ENCODE assay signal across 32 mouse cellular contexts in genomic region chr2:91066455-91066854, GRCm38 (mm10). TPM values are rescaled to one million over a fixed set of nuclear protein-coding genes. Genes with fewer than 3 reads are reported as not detected.
DNase-seq lines count a peak whose midpoint lies in the region; ATAC-seq and TF ChIP-seq lines count a peak whose summit lies in the region.
"Had no signal": no experiment of that assay in that cellular context is flagged by ENCODE, and none has a peak within 500 bp of the region (broad histone marks: within the 10 kb centered on the region; RNA-seq: fewer than 3 reads in every experiment).

No protein-coding gene starts in this region.

- H3K27me3 ChIP-seq in cerebellum, adult 2 months (ENCODE audit: control insufficient read depth, insufficient read depth, low read length): no peaks in the 10 kb centered on the region
- H3K27me3 ChIP-seq in heart, embryonic 12.5 days (replicated peaks): no peaks in the 10 kb centered on the region
- no peaks in the 10 kb centered on the region for H3K27me3 ChIP-seq in heart, embryonic 16.5 days (ENCODE audit: control insufficient read depth, insufficient read depth, low read length)
- H3K27me3 ChIP-seq in kidney, embryonic 16.5 days (ENCODE audit: insufficient read depth, low read length): no peaks in the 10 kb centered on the region
- H3K27me3 ChIP-seq: CH12.LX; embryonic facial prominence, embryonic 15.5 days; forebrain, embryonic 13.5 days; hindbrain, embryonic 15.5 days; limb, embryonic 15.5 days; liver, embryonic 13.5 days; neural tube, embryonic 15.5 days had no signal

- TF ChIP-seq CTCF in cerebellum, adult 2 months (IDR thresholded peaks at IDR 0.05; ENCODE audit: borderline replicate concordance, insufficient read depth, low read depth, low read length): no peak

- DNase-seq in cerebellum, adult 2 months: peak; percentile 49 to 61
- DNase-seq in cerebellum, adult 18-20 months: no peak
- DNase-seq in heart, adult 11 months: peak; percentile 93
- DNase-seq in heart, adult 8-10 months (ENCODE audit: low spot score): no peak
- DNase-seq in heart, postnatal 10 days: peak; percentile 77 to 78
- DNase-seq: adrenal gland, postnatal 10 days; gastrocnemius, postnatal 10 days; kidney, adult 11 months; kidney, postnatal 25 days; liver, embryonic 13.5 days; lung, adult 18-20 months; lung, postnatal 4 days; midbrain, embryonic 14.5 days; retina, postnatal 1 day; right cerebral cortex, postnatal 14 days had no signal

- H3K4me2 ChIP-seq in heart, embryonic 12.5 days: no peak overlapping the region
- no peak overlapping the region for H3K4me2 ChIP-seq in heart, embryonic 16.5 days (ENCODE audit: low read depth, low read length)
- H3K4me2 ChIP-seq in kidney, embryonic 16.5 days (replicated peaks; ENCODE audit: low read depth, low read length): no peak overlapping the region
- H3K4me2 ChIP-seq: embryonic facial prominence, embryonic 15.5 days; forebrain, embryonic 13.5 days; hindbrain, embryonic 15.5 days; limb, embryonic 15.5 days; liver, embryonic 13.5 days; neural tube, embryonic 15.5 days had no signal

- no peak overlapping the region for H3K4me3 ChIP-seq in cerebellum, adult 2 months (replicated peaks; ENCODE audit: insufficient read depth, low read depth, low read length)
- no peak overlapping the region for H3K4me3 ChIP-seq in heart, embryonic 12.5 days
- H3K4me3 ChIP-seq in heart, embryonic 16.5 days (ENCODE audit: low read length): no peak overlapping the region
- H3K4me3 ChIP-seq in kidney, embryonic 16.5 days (ENCODE audit: low read length): no peak overlapping the region
- H3K4me3 ChIP-seq: embryonic facial prominence, embryonic 10.5 days; embryonic facial prominence, embryonic 15.5 days; forebrain, embryonic 13.5 days; hindbrain, embryonic 10.5 days; hindbrain, embryonic 15.5 days; limb, embryonic 10.5 days; limb, embryonic 15.5 days; liver, embryonic 13.5 days; neural tube, embryonic 15.5 days had no signal

- H3K4me1 ChIP-seq in cerebellum, adult 2 months (ENCODE audit: control insufficient read depth, insufficient read depth, low read length): peaks cover 20% of the 10 kb centered on the region
- H3K4me1 ChIP-seq in heart, embryonic 12.5 days (replicated peaks): peaks cover 40% of the 10 kb centered on the region
- peaks cover 43% of the 10 kb centered on the region for H3K4me1 ChIP-seq in heart, embryonic 16.5 days (ENCODE audit: control insufficient read depth, insufficient read depth, low read length)
- H3K4me1 ChIP-seq in kidney, embryonic 16.5 days (ENCODE audit: insufficient read depth, low read length): peaks cover 24% of the 10 kb centered on the region

- ATAC-seq in heart, embryonic 12.5 days (ENCODE audit: insufficient number of reproducible peaks, low FRiP score): no peak
- ATAC-seq in heart, embryonic 16.5 days (replicated peaks; ENCODE audit: extremely low read depth, insufficient read depth, low FRiP score): peak; percentile 19; the same call in 1 of the 2 replicates
- no peak for ATAC-seq in kidney, embryonic 16.5 days (ENCODE audit: low FRiP score, low TSS enrichment)
- ATAC-seq: forebrain, embryonic 13.5 days; inflammation-experienced regulatory T-cells, adult 6 months; lung, postnatal 0 days had no signal

- H3K9me3 ChIP-seq in heart, embryonic 12.5 days (replicated peaks): no peaks in the 10 kb centered on the region
- no peaks in the 10 kb centered on the region for H3K9me3 ChIP-seq in heart, embryonic 16.5 days (replicated peaks; ENCODE audit: control insufficient read depth, low read length)
- H3K9me3 ChIP-seq in kidney, embryonic 16.5 days (ENCODE audit: low read length): no peaks in the 10 kb centered on the region
- H3K9me3 ChIP-seq: embryonic facial prominence, embryonic 10.5 days; embryonic facial prominence, embryonic 15.5 days; forebrain, embryonic 13.5 days; hindbrain, embryonic 10.5 days; hindbrain, embryonic 15.5 days; limb, embryonic 10.5 days; limb, embryonic 15.5 days; liver, embryonic 13.5 days; neural tube, embryonic 15.5 days had no signal

- TF ChIP-seq POLR2A in cerebellum, adult 2 months (IDR thresholded peaks at IDR 0.05; ENCODE audit: borderline replicate concordance, insufficient read depth, low read length): no peak

- intact Hi-C loops in heart, postnatal 10 days (cut with DNase I): no loop called here

- no peak overlapping the region for H3K9ac ChIP-seq in heart, embryonic 12.5 days
- no peak overlapping the region for H3K9ac ChIP-seq in heart, embryonic 16.5 days (ENCODE audit: low read length)
- no peak overlapping the region for H3K9ac ChIP-seq in kidney, embryonic 16.5 days (replicated peaks; ENCODE audit: low read length)
- H3K9ac ChIP-seq: embryonic facial prominence, embryonic 15.5 days; forebrain, embryonic 13.5 days; hindbrain, embryonic 15.5 days; limb, embryonic 15.5 days; liver, embryonic 13.5 days; neural tube, embryonic 15.5 days had no signal

- no peak overlapping the region for H3K27ac ChIP-seq in cerebellum, adult 2 months (ENCODE audit: insufficient read depth, low read length)
- no peak overlapping the region for H3K27ac ChIP-seq in heart, embryonic 12.5 days (ENCODE audit: poor library complexity, severe bottlenecking)
- H3K27ac ChIP-seq in heart, embryonic 16.5 days (ENCODE audit: low read length): peak overlapping the region; percentile 67
- no peak overlapping the region for H3K27ac ChIP-seq in kidney, embryonic 16.5 days (ENCODE audit: low read length)
- H3K27ac ChIP-seq: embryonic facial prominence, embryonic 10.5 days; embryonic facial prominence, embryonic 15.5 days; forebrain, embryonic 13.5 days; hindbrain, embryonic 10.5 days; hindbrain, embryonic 15.5 days; limb, embryonic 10.5 days; limb, embryonic 15.5 days; liver, embryonic 13.5 days; neural tube, embryonic 15.5 days had no signal

- 12% methylated on average over 3 of the region's 3 CpGs for WGBS in cerebellum, adult 2 months
- 80% methylated on average over 3 of the region's 3 CpGs for WGBS in heart, embryonic 12.5 days
- 48% methylated on average over 3 of the region's 3 CpGs for WGBS in heart, embryonic 16.5 days
- WGBS in kidney, embryonic 16.5 days: 89% methylated on average over 3 of the region's 3 CpGs

- H3K36me3 ChIP-seq in heart, embryonic 12.5 days: peaks cover 53% of the 10 kb centered on the region
- H3K36me3 ChIP-seq in heart, embryonic 16.5 days (ENCODE audit: control insufficient read depth, insufficient read depth): peaks cover 24% of the 10 kb centered on the region
- peaks cover 45% of the 10 kb centered on the region for H3K36me3 ChIP-seq in kidney, embryonic 16.5 days (ENCODE audit: insufficient read depth, low read length)

RNA-seq across cellular contexts. Expression of gene Slc39a13, which starts 3.8 kb away (rescaled TPM):
- polyA plus RNA-seq in cerebellum, adult 2 months (2012; rRNA removed): 93.3 and 97.7 TPM in 2 replicates
- polyA plus RNA-seq in heart, embryonic 12.5 days (2016; fragmentation: Nextera tagmentation; extraction: Ambion mirVana): 42.5 and 44.3 TPM in 2 replicates
- 56.9 and 61.3 TPM in 2 replicates for polyA plus RNA-seq in heart, embryonic 16.5 days (2015; fragmentation: Nextera tagmentation; extraction: Ambion mirVana)
- 10 to 100 TPM; 19.0 to 26.0 (median 23.6) TPM for total RNA-seq in heart, adult 8-10 months (2022)
- total RNA-seq in heart, postnatal 10 days (2021): 10 to 100 TPM; 27.7 to 31.9 TPM
- polyA plus RNA-seq in kidney, embryonic 16.5 days (2015; fragmentation: Nextera tagmentation; extraction: Ambion mirVana): 44.6 and 57.9 TPM in 2 replicates

RNA-seq across cellular contexts. Expression of gene Psmc3, which starts 12.6 kb away (rescaled TPM):
- polyA plus RNA-seq in cerebellum, adult 2 months (2012; rRNA removed): 194 and 199 TPM in 2 replicates
- 245 and 252 TPM in 2 replicates for polyA plus RNA-seq in heart, embryonic 12.5 days (2016; fragmentation: Nextera tagmentation; extraction: Ambion mirVana)
- polyA plus RNA-seq in heart, embryonic 16.5 days (2015; fragmentation: Nextera tagmentation; extraction: Ambion mirVana): 239 and 255 TPM in 2 replicates
- 100 to 1,000 TPM; 192 to 274 (median 220) TPM for total RNA-seq in heart, adult 8-10 months (2022)
- total RNA-seq in heart, postnatal 10 days (2021): 100 to 1,000 TPM; 221 to 245 TPM
- 357 and 361 TPM in 2 replicates for polyA plus RNA-seq in kidney, embryonic 16.5 days (2015; fragmentation: Nextera tagmentation; extraction: Ambion mirVana)

RNA-seq across cellular contexts. Expression of gene Spi1, which starts 15.7 kb away (rescaled TPM):
- 3.3 and 4.1 TPM in 2 replicates for polyA plus RNA-seq in cerebellum, adult 2 months (2012; rRNA removed)
- polyA plus RNA-seq in heart, embryonic 12.5 days (2016; fragmentation: Nextera tagmentation; extraction: Ambion mirVana): 3.0 and 3.1 TPM in 2 replicates
- 3.6 and 5.2 TPM in 2 replicates for polyA plus RNA-seq in heart, embryonic 16.5 days (2015; fragmentation: Nextera tagmentation; extraction: Ambion mirVana)
- 1 to 10 TPM; 2.8 to 6.1 (median 3.2) TPM for total RNA-seq in heart, adult 8-10 months (2022)
- total RNA-seq in heart, postnatal 10 days (2021): 1 to 10 TPM; 2.3 to 3.0 TPM
- 3.3 and 4.2 TPM in 2 replicates for polyA plus RNA-seq in kidney, embryonic 16.5 days (2015; fragmentation: Nextera tagmentation; extraction: Ambion mirVana)
- polyA plus RNA-seq: C2C12 had no signal

RNA-seq across cellular contexts. Expression of gene Rapsn, which starts 31.0 kb away (rescaled TPM):
- 1.0 and 1.5 TPM in 2 replicates for polyA plus RNA-seq in cerebellum, adult 2 months (2012; rRNA removed)
- 17.2 and 17.8 TPM in 2 replicates for polyA plus RNA-seq in heart, embryonic 12.5 days (2016; fragmentation: Nextera tagmentation; extraction: Ambion mirVana)
- polyA plus RNA-seq in heart, embryonic 16.5 days (2015; fragmentation: Nextera tagmentation; extraction: Ambion mirVana): 40.9 and 43.4 TPM in 2 replicates
- total RNA-seq in heart, adult 8-10 months (2022): 10 to 100 TPM; 15.4 to 19.4 (median 16.4) TPM
- total RNA-seq in heart, postnatal 10 days (2021): 10 to 100 TPM; 15.4 to 19.8 TPM
- polyA plus RNA-seq in kidney, embryonic 16.5 days (2015; fragmentation: Nextera tagmentation; extraction: Ambion mirVana): 2.4 and 3.0 TPM in 2 replicates
- total RNA-seq: megakaryocyte-erythroid progenitor cell, adult 5-6 weeks had no signal

RNA-seq across cellular contexts. Expression of gene Mybpc3, which starts 51.5 kb away (rescaled TPM):
- polyA plus RNA-seq in cerebellum, adult 2 months (2012; rRNA removed): 39.6 and 51.4 TPM in 2 replicates
- polyA plus RNA-seq in heart, embryonic 12.5 days (2016; fragmentation: Nextera tagmentation; extraction: Ambion mirVana): 1,039 and 1,047 TPM in 2 replicates
- 1,022 and 1,203 TPM in 2 replicates for polyA plus RNA-seq in heart, embryonic 16.5 days (2015; fragmentation: Nextera tagmentation; extraction: Ambion mirVana)
- 1,000 to 10,000 TPM; 1,514 to 2,177 (median 1,722) TPM for total RNA-seq in heart, adult 8-10 months (2022)
- 1,000 to 10,000 TPM; 1,924 to 2,166 TPM for total RNA-seq in heart, postnatal 10 days (2021)
- polyA plus RNA-seq in kidney, embryonic 16.5 days (2015; fragmentation: Nextera tagmentation; extraction: Ambion mirVana): 0.30 and 0.44 TPM in 2 replicates
- polyA plus RNA-seq: C2C12; forebrain, embryonic 13.5 days; hindbrain, embryonic 10.5 days; hindbrain, embryonic 15.5 days; inflammation-experienced regulatory T-cells, adult 6 months; kidney, embryonic 14.5 days; midbrain, embryonic 14.5 days; neural tube, embryonic 15.5 days had no signal

Comparison
In these comparisons a context has a peak if more than half of its experiments do, and no peak if none do; other contexts are left out.
1. DNase-seq: peak in cerebellum, adult 2 months (2 of 2), heart, adult 11 months (single experiment) and heart, postnatal 10 days (2 of 2); none in cerebellum, adult 18-20 months (0 of 2) and heart, adult 8-10 months (single experiment).